Mouse (Mus musculus): ENCODE results near the gene Rnf5. TPM values are rescaled to one million over a fixed set of nuclear protein-coding genes. Genes with fewer than 3 reads are reported as not detected.

Gene Rnf5
- total RNA-seq, 2 experiments from 2014 or later, result 40.9 to 43.3 TPM

DNA sequence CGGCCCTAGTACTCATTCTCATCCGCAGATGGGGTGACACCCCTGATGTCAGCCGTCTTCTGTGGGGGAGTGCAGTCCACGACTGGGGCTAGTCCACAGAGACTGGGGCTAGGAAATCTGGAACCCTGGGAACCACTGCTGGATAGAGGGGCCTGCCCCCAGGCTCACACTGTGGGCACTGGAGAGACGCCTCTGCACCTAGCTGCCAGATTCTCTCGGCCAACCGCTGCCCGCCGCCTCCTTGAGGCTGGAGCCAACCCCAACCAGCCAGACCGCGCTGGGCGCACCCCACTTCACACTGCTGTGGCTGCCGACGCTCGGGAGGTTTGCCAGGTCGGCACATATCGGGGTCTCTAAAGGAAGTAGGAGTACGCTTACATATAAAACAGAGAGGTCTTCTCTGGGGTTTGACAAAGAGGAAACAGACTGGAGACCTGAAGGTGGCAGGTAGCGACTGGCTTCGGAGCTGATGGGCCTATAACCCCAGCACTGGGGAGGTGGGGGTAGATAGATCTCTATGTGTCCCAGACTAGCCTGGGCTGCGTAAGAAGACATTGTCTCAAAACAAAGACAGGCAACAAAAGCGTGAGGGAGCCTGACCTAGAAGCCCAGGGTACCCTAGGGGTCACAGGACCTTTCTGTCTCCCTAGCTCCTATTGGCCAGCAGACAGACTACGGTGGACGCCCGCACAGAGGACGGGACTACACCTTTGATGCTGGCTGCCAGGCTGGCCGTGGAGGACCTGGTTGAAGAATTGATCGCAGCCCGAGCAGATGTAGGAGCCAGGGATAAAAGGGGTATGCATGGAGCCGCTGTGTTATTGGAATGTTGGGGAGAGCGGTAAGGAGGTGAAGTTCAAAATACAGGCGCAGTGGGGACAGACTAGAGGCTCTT, 17.4 kb downstream of the Rnf5 start:
- DNase-seq, result no peak

DNA sequence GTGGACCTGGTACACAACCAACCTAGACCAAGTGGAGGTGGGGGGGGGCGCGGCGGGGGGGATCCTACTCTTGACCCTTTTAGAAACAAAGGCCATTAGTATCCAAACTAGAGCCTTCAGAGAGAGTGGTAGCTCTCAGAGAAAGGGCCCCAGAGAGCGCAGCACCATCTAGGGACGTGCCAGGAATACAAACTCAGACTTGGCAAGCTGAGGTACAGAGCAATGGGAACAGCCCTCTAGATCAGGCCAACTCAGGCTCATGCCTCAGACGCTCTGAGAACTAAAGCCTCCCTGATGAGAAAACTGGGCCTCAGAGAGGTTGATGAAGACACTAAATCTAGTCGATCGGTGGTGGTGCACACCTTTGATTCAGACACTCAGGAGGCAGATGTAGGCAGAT, 18.4 kb downstream of the Rnf5 start:
- DNase-seq, result no peak

DNA sequence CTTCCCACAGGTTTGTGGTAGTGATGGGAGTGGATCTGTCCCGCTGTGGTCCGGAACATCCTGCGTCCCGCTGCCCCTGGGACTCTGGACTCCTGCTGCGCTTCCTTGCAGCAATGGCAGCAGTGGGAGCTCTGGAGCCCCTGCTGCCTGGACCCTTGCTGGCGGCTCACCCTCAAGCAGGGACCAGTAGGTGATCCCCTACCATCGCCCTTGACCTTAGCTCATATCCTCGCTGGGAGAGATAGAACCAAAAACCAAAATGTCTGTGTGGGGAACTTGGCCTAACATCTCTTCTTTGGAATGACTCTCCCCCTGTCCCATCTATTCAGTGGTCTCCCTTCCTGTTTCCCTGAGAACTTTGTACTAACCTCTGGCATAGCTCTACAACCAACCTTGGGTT, 19.7 kb downstream of the Rnf5 start:
- DNase-seq, result no peak

DNA sequence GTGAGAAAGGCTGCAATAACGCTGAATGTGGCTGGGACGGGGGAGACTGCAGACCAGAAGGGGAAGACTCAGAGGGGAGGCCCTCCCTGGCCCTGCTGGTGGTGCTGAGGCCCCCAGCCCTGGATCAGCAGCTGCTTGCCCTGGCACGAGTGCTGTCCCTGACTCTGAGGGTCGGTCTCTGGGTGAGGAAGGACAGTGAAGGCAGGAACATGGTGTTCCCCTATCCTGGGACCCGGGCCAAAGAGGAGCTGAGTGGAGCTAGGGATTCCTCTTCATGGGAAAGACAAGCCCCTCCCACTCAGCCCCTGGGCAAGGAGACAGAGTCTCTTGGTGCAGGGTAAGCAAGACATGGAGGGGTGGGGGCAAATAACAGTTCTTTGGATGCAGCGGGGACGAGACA, 20.1 kb downstream of the Rnf5 start:
- peak in 1 of 2 experiments; percentile 44 for DNase-seq

DNA sequence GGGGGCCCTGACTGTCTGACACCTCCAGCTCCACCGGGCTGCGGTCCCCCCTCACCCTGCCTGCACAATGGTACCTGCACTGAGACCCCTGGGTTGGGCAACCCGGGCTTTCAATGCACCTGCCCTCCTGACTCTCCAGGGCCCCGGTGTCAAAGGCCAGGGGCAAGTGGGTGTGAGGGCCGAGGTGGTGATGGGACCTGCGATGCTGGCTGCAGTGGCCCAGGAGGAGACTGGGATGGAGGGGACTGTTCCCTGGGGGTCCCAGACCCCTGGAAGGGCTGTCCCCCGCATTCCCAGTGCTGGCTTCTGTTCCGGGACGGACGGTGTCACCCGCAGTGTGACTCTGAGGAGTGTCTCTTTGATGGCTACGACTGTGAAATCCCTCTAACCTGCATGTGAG, 21.0 kb downstream of the Rnf5 start:
- DNase-seq, result no peak

DNA sequence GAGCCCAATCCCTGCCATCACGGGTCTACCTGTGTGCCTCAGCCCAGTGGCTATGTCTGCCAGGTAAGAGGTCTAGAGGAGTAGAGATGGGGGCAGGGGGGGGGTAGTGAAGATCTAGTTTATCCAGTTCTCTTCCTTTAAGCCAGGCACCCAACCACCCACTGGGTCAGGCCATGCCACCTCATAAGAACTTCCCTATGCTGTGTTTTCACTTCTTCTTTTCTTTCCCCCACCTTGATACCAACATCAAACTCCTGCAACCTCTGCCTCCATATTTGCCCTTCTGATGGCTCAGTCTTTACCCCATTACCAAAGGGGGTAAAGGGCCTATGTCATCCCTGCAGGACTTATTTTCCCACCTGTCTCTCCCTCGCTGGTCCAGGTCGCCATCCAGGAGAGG, 25.4 kb downstream of the Rnf5 start:
- DNase-seq, result no peak

DNA sequence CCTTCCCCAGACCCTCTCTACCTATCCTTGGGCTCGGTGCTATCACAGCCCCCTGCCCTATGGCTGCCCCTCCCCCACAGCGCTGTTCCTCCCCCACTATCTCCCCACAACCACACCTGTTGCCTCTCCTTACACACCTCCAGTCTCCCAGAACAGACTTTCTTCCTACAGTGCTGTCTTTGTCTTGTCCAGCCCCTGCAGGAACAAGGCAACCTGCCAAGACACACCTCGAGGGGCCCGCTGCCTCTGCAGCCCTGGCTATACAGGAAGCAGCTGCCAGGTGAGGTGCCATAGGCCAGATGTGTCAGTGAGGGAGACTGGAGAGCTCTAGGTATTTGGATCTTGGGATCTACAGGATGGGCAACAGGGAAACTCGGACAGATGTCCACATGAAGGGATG, 26.9 kb downstream of the Rnf5 start:
- no peak for DNase-seq

DNA sequence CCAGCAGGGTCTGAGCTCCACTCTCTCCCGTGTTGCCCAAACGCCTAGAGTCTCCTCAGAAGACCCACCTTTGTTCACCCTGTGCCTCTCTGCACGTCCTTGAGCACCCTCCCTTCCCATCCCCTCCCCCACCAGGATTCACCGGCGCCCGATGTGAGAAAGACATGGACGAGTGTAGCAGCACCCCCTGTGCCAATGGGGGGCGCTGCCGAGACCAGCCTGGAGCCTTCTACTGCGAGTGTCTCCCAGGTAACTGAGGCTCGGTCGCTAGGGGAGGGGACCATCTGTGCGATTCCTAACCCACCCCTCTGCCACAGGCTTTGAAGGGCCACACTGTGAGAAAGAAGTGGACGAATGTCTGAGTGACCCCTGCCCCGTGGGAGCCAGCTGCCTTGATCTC, 31.1 kb downstream of the Rnf5 start:
- no peak for DNase-seq

DNA sequence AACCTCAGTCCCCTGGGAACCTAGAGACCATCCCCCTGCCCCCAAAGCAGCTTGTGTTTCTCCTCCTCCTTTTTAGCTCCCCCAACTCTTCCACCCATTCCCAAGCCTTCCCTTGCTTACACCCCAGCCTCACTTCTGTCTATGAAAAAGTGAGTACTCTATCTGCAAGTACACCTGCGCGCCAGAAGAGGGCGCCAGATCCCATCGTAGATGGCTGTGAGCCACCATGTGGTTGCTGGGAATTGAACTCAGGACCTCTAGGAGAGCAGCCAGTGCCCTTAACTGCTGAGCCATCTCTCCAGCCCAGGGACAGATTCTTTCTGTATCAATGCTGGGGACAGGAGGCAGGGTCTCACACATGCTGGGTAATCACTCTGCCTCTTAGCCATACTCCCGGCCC, 31.6 kb downstream of the Rnf5 start:
- DNase-seq, result no peak

DNA sequence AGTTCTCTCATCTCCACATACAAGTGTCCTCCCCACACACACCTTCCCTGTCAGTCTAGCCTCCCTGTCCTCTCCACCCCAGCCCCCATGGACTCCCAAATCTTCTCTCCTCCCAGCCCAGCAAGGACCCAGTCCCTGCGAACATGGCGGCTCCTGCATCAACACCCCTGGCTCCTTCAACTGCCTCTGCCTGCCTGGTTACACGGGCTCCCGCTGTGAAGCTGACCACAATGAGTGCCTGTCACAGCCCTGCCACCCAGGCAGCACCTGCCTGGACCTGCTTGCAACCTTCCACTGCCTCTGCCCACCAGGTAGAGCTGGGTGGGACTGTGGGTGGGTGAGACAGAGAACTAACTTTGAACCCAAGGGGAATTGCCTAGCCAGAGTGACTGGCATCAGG, 33.6 kb downstream of the Rnf5 start:
- no peak for DNase-seq

DNA sequence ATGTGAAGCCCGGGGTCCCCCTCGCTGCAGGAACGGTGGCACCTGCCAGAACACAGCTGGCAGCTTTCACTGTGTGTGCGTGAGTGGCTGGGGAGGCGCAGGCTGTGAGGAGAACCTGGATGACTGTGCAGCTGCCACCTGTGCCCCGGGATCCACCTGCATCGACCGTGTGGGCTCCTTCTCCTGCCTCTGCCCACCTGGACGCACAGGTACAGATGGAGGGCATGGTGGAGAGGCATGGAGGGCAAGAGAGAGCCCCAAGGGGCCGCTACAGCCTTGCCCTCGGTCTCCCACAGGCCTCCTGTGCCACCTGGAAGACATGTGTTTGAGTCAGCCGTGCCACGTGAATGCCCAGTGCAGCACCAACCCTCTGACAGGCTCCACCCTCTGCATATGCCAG, 35.1 kb downstream of the Rnf5 start:
- DNase-seq, result no peak

DNA sequence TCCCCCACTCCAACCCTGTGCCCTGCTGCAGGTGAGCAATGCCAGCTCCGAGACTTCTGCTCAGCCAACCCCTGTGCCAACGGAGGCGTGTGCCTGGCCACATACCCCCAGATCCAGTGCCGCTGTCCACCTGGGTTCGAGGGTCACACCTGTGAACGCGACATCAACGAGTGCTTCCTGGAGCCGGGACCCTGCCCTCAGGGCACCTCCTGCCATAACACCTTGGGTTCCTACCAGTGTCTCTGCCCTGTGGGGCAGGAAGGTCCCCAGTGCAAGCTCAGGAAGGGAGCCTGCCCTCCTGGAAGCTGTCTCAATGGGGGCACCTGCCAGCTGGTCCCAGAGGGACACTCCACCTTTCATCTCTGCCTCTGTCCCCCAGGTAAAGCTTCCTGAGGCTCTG, 36.2 kb downstream of the Rnf5 start:
- no peak for DNase-seq

DNA sequence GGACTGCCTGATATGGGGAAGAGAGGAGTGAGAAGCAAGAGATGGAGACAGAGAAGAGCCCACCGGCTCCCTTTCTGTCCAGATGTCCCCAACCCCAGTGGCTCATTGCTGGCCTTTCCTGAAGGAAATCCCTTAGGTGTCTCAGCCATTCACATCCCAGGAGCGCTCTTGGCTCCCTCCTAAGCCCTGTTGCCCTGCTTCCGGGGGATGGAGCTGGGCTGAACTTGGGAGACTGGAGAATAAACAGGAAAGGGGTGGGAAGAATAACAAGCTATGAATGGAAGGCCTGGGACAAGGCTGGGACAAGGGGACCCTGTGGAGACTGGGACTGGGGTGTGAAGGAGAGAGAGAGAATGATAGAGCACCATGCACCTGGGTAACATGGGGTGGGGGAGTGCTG, 38.7 kb downstream of the Rnf5 start:
- peak; percentile 63 to 89 for DNase-seq

DNA sequence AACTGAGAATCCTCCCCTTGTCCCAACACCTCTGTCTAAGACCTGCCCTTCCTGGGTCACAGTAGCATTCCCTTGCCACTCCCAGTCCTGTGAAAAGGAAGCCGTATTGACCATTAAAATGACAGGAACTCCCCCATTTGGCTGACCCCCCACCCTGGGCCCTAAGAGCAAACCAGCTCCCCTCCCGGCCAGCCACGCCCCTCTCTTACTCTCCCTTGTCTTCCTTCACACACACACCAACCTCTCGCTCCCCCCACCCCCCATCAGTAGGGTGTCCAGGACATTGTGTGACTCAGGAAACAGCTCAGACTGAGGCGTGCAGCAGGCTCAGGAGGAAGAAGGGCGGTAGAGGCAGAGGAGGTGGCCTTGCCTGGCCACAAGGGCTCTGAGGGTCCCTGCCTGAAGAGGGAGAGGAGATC, 39.5 kb downstream of the Rnf5 start, which contains the start of gene Notch4:
Gene Notch4 (plus strand): TSS at position 266 of the 419 bp plus-strand sequence.
- peak; percentile 72 to 89 for DNase-seq

DNA sequence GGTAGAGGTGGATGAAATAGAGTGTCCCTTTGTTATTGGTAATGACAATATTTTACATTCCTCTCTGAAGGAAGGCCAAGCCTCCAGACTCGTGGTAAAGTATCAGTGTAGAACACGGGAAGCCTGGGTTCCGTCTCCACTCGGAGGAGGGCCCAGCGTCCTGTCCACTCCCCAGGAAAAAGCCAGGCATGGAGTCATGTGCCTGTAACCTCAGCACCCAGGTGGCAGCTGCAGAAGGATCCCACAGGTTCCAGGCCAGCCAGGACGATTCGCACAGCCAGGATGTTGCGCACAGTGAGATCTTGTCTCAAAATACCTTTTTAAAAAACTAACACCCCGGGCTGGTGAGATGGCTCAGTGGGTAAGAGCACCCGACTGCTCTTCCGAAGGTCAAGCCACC, 40.1 kb downstream of the Rnf5 start:
- no peak for DNase-seq

DNA sequence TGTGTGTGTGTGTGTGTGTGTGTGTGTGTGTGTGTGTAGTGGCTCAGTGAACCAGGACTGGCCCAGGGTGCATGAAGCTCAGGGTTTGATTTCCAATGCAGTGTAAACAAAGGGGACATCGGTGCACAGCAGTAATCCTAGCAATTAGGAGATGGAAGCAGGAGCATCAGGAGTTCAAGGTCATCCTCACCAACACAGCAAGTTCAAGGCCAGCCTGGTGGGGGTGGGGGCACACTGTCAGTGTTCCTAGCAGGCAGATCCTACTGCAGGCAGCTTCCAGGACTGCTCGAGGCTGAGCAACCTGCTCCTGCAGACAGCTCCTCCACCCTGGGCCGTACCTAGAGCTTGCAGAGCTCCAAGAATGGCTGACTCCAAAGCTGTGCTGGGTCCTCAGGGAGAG, 40.9 kb downstream of the Rnf5 start:
- DNase-seq, result no peak

DNA sequence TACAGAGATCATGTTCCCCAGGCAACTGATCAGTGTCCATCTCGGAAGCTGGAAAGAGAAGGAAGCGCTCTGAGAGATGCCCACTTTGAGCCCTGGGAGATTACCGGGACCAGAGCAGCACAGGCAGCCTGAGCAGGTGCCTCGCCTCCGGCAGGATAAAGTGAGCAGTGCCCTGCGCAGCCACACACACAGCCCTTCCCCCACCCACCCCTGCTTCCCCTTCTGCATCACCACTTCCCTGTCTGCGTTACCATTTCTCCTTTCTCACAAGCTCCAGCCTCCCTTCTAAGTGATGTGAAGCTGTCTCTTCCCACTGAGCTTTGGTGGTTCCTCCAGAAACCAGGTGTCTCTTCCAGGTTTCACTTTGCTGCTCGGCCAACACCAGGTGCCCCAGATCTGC, 42.3 kb downstream of the Rnf5 start:
- DNase-seq, result no peak

DNA sequence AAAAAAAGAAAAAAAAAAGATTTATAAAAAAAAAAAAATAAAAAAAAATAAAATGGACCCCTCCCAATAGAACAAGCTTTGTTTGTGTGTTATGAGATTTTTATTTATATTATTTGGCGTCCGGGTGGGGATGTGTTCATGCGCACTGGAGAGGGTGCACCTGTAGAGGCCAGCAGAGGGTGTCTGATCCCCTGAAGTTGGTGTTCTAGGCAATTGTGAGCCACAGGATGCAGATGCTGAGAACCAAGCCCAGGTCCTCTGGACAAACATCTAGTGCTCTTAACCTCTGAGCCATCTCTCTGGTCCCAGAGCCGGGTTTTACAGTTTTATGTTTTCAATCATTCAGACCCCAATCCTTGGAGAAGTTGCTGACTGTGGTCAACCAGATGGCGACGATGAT, 43.1 kb downstream of the Rnf5 start:
- DNase-seq, result no peak

DNA sequence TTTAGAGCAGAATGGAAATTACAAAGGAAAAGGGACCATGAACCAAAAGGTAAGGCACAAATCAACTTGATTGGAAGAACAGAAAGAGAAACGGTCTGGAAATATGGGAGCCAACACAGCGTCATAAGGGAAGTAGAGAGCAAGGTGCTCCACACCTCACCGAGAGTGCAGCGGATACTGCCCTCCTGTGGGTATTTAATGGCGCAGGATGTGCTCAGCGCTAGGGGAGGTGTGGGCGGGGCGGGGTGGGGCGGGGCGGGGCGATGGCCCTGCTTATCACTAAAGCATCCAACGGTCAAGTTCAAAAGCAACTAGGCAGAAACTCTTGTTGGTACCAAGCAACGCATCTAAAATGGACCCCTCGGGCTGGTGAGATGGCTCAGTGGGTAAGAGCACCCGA, 43.6 kb downstream of the Rnf5 start:
- no peak for DNase-seq

DNA sequence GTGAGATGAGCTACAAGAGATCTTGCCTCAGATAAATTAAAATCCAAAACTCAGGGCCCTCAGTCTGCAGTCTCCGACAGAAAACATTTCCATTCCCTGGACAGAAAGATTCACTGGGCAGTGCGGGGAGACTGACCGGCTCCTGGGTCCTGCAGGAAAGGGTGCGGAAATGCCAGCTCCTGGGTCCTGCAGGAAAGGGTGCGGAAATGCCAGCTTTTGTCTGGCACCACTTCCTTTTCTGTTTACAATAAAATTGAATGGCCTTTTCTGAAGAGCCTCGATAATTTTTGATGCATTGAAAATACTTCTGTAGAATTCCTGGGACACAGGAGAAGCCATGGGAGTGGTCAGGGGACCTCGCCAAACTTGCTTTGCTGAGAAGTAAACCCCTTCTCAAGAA, 44.4 kb downstream of the Rnf5 start:
- DNase-seq, result no peak

DNA sequence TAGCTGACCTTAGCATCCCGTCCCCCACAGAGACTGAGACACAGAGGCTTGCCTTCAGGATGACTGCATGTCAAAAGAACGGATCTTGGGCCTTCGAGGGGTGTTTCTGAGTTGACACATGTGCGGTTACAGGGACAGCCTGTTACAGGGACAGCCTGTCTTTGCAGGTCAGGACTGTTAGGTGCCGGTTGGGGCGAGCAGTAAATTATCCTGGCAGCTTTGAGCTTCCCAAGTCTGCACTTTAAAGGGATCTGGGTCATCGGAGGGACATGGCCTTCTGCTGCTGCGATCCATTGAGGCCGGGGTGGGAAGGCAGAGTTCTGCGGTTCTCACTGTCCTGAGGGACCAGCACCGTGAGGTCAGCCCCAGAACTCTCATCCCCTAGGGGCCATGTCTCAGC, 46.1 kb downstream of the Rnf5 start:
- DNase-seq, result no peak

DNA sequence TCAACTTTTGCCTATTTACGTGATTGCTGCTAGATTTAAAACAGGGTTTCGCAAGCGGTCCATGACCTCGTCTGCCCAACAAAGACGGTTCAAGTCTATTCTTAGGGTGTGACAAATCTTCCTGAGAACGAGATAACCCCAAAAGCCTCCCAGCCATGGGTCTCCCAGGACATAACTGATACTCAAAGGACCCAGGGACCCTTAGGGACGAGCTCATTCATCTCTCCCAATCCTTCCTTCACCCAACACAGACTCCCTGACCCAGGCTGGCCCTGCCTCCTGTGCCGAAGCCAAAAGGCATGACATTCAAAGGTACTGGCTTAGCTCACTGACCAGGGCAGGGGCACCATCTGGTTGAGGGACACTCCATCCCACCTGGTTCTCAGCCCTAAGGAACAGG, 47.1 kb downstream of the Rnf5 start:
- no peak for DNase-seq

DNA sequence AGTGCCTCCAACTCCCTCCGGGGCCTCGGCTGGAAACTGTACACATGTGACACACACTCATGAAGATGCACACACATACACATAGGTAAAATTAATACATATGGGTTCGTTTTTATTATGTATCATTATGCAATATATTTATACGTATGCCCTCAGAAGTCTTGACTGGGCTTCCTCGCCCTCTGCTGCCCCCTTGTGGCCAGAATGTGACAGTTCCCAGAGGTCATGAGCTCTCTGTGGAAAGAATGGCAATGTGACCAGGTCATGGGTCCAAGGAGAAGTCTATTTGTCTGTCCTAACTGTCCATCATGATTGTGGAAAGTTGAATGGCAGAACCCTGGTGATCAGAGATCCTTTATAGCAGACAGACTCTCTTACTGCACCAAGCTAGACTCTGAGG, 48.0 kb downstream of the Rnf5 start:
- DNase-seq, result peak; percentile 80 to 91

Data from heart, adult 18-20 months (tissue).